Mouse (Mus musculus) intestine, embryonic 16.5 days (tissue): Measurements from ENCODE around the gene Sept11. TPM values are rescaled to one million over a fixed set of nuclear protein-coding genes. Genes with fewer than 3 reads are reported as not detected.

Experiments
- ATAC-seq: fragments of 200-750 bp; cut with Nextera tagmentation; 2 replicates; pipeline ENCODE4 v1.8.0; 2017; ENCODE audit warnings: moderate TSS enrichment, moderate library complexity
- H3K27ac ChIP-seq: fragments of 300-500 bp; sonication (generic); 2 replicates; pipeline ENCODE4 v1.5.1; 2014; ENCODE audit warnings: mild to moderate bottlenecking, low read length
- H3K27me3 ChIP-seq: fragments of 300-500 bp; sonication (generic); replicated peaks from 2 replicates; pipeline ENCODE4 v1.6.1; 2014; ENCODE audit warnings: low read length, control low read depth, mixed read lengths; ENCODE audit not compliant: control insufficient read depth, insufficient read depth
- H3K36me3 ChIP-seq: fragments of 300-500 bp; sonication (generic); 2 replicates; pipeline ENCODE4 v1.6.1; 2014; ENCODE audit warnings: low read length, control low read depth; ENCODE audit not compliant: control insufficient read depth, insufficient read depth
- H3K4me1 ChIP-seq: fragments of 300-500 bp; sonication (generic); 2 replicates; pipeline ENCODE4 v1.6.1; 2014; ENCODE audit warnings: low read length, control low read depth, mixed read lengths; ENCODE audit not compliant: control insufficient read depth, insufficient read depth
- H3K4me2 ChIP-seq: fragments of 300-500 bp; sonication (generic); 2 replicates; pipeline ENCODE4 v1.6.1; 2014; ENCODE audit warnings: low read depth, low read length, control low read depth
- H3K4me3 ChIP-seq: fragments of 300-500 bp; sonication (generic); 2 replicates; pipeline ENCODE4 v1.5.1; 2014; ENCODE audit warnings: mild to moderate bottlenecking, low read length
- H3K9ac ChIP-seq: fragments of 300-500 bp; sonication (generic); 2 replicates; pipeline ENCODE4 v1.6.1; 2014; ENCODE audit warnings: low read depth, low read length
- H3K9me3 ChIP-seq: fragments of 300-500 bp; sonication (generic); 2 replicates; pipeline ENCODE4 v1.6.1; 2016; ENCODE audit warnings: low read length, control low read depth; ENCODE audit not compliant: control insufficient read depth
- WGBS: fragments of 180-500 bp; shearing (Covaris S2); extraction: QIAGEN DNeasy Blood & Tissue Kit; methylation state at CpG from one replicate; pipeline ENCODE4 v1.1.7; 2014; 5-methylcytosine and 5-hydroxymethylcytosine counted together
- polyA plus RNA-seq: library from polyadenylated mRNA; unstranded; fragments of >200 nt; fragmentation: Nextera tagmentation; extraction: Ambion mirVana; gene quantifications from 2 replicates; pipeline ENCODE4 v1.2.1, GENCODE M21; 2015

Sept11 gene
- polyA plus RNA-seq, 1 experiment from 2014 or later: 116 TPM

- Histone ChIP-seq H3K9ac (no peak overlapping the region), H3K9me3 (no peaks in the 10 kb centered on the region), H3K4me3 (no peak overlapping the region), H3K4me1 (0 out of 2 replicates have a peak, but pooled peaks cover 4% of the 10 kb centered on the region), H3K27me3 (no peaks in the 10 kb centered on the region), H3K36me3 (no peaks in the 10 kb centered on the region; the same call in 1 of the 2 replicates), H3K4me2 (no peak overlapping the region), H3K27ac (no peak overlapping the region)
- no peak for ATAC-seq
- 50% methylated on average over 4 of the region's 5 CpGs for WGBS
Measured at GRCm38 (mm10) chr5:93104987-93105823, 12.0 kb downstream of the Sept11 start.

- no peak for ATAC-seq
- Histone ChIP-seq H3K4me3 (no peak overlapping the region), H3K4me1 (0 out of 2 replicates have a peak, but pooled peaks cover 1% of the 10 kb centered on the region), H3K27ac (no peak overlapping the region), H3K9me3 (no peaks in the 10 kb centered on the region), H3K9ac (no peak overlapping the region), H3K27me3 (no peaks in the 10 kb centered on the region), H3K4me2 (no peak overlapping the region), H3K36me3 (no peaks in the 10 kb centered on the region; the same call in 1 of the 2 replicates)
- 96% methylated on average over 4 of the region's 4 CpGs for WGBS
Measured at GRCm38 (mm10) chr5:93106048-93106447, 12.8 kb downstream of the Sept11 start.

- H3K27ac ChIP-seq: no peak overlapping the region
- no peak for ATAC-seq
- no peak overlapping the region for H3K9ac ChIP-seq
- H3K4me1 ChIP-seq: no peaks in the 10 kb centered on the region
- H3K4me3 ChIP-seq: no peak overlapping the region
- H3K27me3 ChIP-seq: no peaks in the 10 kb centered on the region
- 64% methylated on average over 4 of the region's 4 CpGs for WGBS
- H3K9me3 ChIP-seq: no peaks in the 10 kb centered on the region
- H3K36me3 ChIP-seq: no peaks in the 10 kb centered on the region; the same call in 1 of the 2 replicates
- no peak overlapping the region for H3K4me2 ChIP-seq
Measured at GRCm38 (mm10) chr5:93108703-93109102, 15.5 kb downstream of the Sept11 start.

GRCm38 (mm10) chr5:93109555-93109954 is 16.3 kb downstream of the Sept11 start:
- Histone ChIP-seq H3K4me3 (no peak overlapping the region), H3K27me3 (no peaks in the 10 kb centered on the region), H3K27ac (no peak overlapping the region), H3K4me1 (peaks cover 2% of the 10 kb centered on the region; the same call in 1 of the 2 replicates), H3K4me2 (no peak overlapping the region), H3K9me3 (no peaks in the 10 kb centered on the region), H3K36me3 (no peaks in the 10 kb centered on the region; the same call in 1 of the 2 replicates), H3K9ac (no peak overlapping the region)
- WGBS: 69% methylated on average over 2 of the region's 2 CpGs
- no peak for ATAC-seq

- H3K9me3 ChIP-seq: no peaks in the 10 kb centered on the region
Measured at GRCm38 (mm10) chr5:93112290-93112689, 19.1 kb downstream of the Sept11 start.

GRCm38 (mm10) chr5:93113517-93113916 is 20.3 kb downstream of the Sept11 start:
- WGBS: 78% methylated on average over 5 of the region's 5 CpGs
- ATAC-seq: no peak
- H3K36me3 ChIP-seq: no peaks in the 10 kb centered on the region
- H3K4me2 ChIP-seq: no peak overlapping the region
- no peaks in the 10 kb centered on the region for H3K27me3 ChIP-seq
- no peaks in the 10 kb centered on the region for H3K9me3 ChIP-seq
- no peak overlapping the region for H3K27ac ChIP-seq
- no peak overlapping the region for H3K4me3 ChIP-seq
- H3K9ac ChIP-seq: no peak overlapping the region
- peaks cover 8% of the 10 kb centered on the region; the same call in 1 of the 2 replicates for H3K4me1 ChIP-seq

More at GRCm38 (mm10) chr5:93112290-93112689, 19.1 kb downstream of the Sept11 start:
- H3K27ac ChIP-seq: no peak overlapping the region
- H3K36me3 ChIP-seq: no peaks in the 10 kb centered on the region
- H3K4me1 ChIP-seq: peaks cover 6% of the 10 kb centered on the region; the same call in 1 of the 2 replicates
- no peak overlapping the region for H3K9ac ChIP-seq
- H3K4me2 ChIP-seq: no peak overlapping the region
- WGBS: 91% methylated on average over 3 of the region's 3 CpGs
- no peak for ATAC-seq
- H3K27me3 ChIP-seq: no peaks in the 10 kb centered on the region
- H3K4me3 ChIP-seq: no peak overlapping the region

- Histone ChIP-seq H3K9ac (no peak overlapping the region), H3K4me1 (peaks cover 8% of the 10 kb centered on the region; the same call in 1 of the 2 replicates), H3K9me3 (no peaks in the 10 kb centered on the region), H3K4me3 (no peak overlapping the region), H3K4me2 (no peak overlapping the region), H3K36me3 (no peaks in the 10 kb centered on the region), H3K27me3 (no peaks in the 10 kb centered on the region), H3K27ac (peak overlapping the region; percentile 10; the same call in 1 of the 2 replicates)
- ATAC-seq: no peak
- WGBS: 80% methylated on average over 6 of the region's 6 CpGs
Measured at GRCm38 (mm10) chr5:93114515-93114914, 21.3 kb downstream of the Sept11 start.

GRCm38 (mm10) chr5:93115059-93115458 is 21.8 kb downstream of the Sept11 start:
- ATAC-seq: no peak
- peaks cover 8% of the 10 kb centered on the region; the same call in 1 of the 2 replicates for H3K4me1 ChIP-seq
- H3K36me3 ChIP-seq: no peaks in the 10 kb centered on the region
- WGBS: 70% methylated on average over 6 of the region's 6 CpGs
- no peak overlapping the region for H3K9ac ChIP-seq
- H3K27ac ChIP-seq: no peak overlapping the region
- H3K4me3 ChIP-seq: no peak overlapping the region
- H3K27me3 ChIP-seq: no peaks in the 10 kb centered on the region
- H3K4me2 ChIP-seq: no peak overlapping the region
- H3K9me3 ChIP-seq: no peaks in the 10 kb centered on the region

GRCm38 (mm10) chr5:93115854-93116253 is 22.6 kb downstream of the Sept11 start:
- Histone ChIP-seq H3K4me3 (no peak overlapping the region), H3K27me3 (no peaks in the 10 kb centered on the region), H3K36me3 (no peaks in the 10 kb centered on the region), H3K4me1 (peaks cover 13% of the 10 kb centered on the region), H3K4me2 (no peak overlapping the region), H3K27ac (no peak overlapping the region), H3K9ac (no peak overlapping the region), H3K9me3 (no peaks in the 10 kb centered on the region)
- ATAC-seq: no peak
- WGBS: 77% methylated on average over 13 of the region's 13 CpGs
